Mouse (Mus musculus) kidney, postnatal 25 days (tissue): ENCODE measurements around the gene Dcdc2a.
A peak's percentile ranks its signal among the peaks of the same experiment; 100 is the strongest.

ENCODE experiments used
- DNase-seq, 2 experiments: peaks; one replicate each; pipeline ENCODE4 v3.0.0; 2021; ENCODE audit warnings: mixed read lengths in 2 of 2

Dcdc2a gene

GRCm38 (mm10) chr13:25055873-25056667 is at the start of gene Dcdc2a:
Dcdc2a (plus strand) TSS chr13:25056004.
- peak; percentile 60 to 84 for DNase-seq

- peak in 1 of 2 experiments; percentile 78 for DNase-seq
Observed at GRCm38 (mm10) chr13:25007115-25007514, 48.7 kb upstream of the Dcdc2a start.

GRCm38 (mm10) chr13:25018316-25018715 is 37.5 kb upstream of the Dcdc2a start:
- DNase-seq: peak in 1 of 2 experiments; percentile 1

DNA sequence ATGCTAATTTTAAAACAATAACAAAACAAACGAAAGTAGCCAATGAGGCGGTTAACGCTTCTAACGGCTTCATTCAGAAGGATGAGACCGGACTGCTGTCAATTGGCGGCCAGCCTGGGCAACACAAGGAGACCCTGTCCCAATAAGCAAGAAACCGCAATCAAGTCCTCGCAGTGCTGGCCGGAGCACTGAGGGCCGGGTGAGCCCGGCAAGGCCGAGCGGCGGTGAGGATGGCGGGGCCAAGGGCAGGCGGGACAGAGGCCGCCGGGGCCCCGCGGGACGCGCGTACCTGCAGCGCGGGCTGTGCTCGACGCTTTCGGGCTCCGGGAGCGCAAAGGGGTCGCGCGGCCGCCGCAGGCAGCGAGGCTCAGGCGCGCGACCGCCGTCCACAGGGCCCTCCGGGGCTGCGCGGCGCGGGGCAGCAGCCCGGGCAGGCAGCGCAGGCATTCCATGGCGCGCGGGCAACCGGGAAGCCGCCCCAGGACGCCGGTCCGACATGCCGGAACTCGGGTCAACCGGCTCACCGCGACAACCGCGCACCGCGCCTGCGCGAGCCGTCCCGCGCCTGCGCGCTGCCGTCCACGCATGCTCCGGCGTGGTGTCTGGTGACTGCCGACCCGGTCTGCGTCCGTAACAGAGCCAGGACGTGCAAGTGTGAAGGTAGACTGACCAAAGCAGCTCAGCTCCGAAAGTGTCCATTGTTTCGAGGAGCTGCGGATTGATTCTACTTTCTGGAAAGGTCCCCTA is 35.8 kb upstream of the Dcdc2a start, which contains the start of gene Mrs2:
Gene Mrs2 (minus strand): TSS at position 587 of the 747 bp plus-strand sequence.
- peak; percentile 86 to 95 for DNase-seq

- peak in 1 of 2 experiments; percentile 5 for DNase-seq
Observed at GRCm38 (mm10) chr13:25020540-25020892, 35.3 kb upstream of the Dcdc2a start.

GRCm38 (mm10) chr13:25022386-25022785 is 33.4 kb upstream of the Dcdc2a start:
- DNase-seq: peak in 1 of 2 experiments; percentile 0

DNA sequence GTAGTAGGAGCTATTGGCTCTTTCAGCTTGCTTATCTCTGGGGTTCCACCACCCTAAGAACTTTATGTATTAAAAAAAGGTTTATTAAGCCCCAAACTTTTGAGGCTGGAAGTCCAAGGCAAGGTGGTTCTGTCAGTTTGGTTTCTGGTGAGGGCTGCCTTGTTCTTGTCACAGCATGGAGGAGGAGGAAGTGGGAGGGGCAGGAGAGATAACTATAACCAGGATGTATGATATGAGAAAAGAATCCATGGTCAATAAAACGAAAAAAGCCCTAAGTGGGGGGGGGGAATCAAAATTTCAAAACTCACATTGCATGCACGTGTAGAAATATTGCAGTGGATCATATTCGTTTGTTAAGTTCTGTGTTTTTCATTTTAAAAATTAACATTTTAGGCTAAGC is 32.7 kb upstream of the Dcdc2a start:
- DNase-seq: no peak

DNA sequence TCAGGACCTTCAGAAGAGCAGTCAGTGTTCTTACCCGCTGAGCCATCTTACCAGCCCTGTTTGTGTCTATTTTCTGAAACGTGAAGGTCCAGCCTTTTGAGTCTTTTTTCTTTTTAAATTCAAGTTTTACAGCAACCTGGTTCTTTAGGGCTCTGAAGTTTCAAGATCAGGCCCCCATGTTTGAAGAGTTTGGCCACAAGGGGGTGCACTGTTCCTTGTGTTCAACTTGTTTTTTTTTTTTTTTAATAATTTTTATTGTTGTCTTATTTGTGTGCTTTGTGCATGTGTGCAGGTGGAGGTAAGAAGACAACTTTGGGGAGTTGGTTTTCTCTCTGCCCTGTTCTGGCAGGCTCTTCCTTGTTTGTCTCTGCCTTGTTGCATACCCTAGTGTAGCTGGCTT is 31.1 kb upstream of the Dcdc2a start:
- peak; percentile 57 to 84 for DNase-seq

DNA sequence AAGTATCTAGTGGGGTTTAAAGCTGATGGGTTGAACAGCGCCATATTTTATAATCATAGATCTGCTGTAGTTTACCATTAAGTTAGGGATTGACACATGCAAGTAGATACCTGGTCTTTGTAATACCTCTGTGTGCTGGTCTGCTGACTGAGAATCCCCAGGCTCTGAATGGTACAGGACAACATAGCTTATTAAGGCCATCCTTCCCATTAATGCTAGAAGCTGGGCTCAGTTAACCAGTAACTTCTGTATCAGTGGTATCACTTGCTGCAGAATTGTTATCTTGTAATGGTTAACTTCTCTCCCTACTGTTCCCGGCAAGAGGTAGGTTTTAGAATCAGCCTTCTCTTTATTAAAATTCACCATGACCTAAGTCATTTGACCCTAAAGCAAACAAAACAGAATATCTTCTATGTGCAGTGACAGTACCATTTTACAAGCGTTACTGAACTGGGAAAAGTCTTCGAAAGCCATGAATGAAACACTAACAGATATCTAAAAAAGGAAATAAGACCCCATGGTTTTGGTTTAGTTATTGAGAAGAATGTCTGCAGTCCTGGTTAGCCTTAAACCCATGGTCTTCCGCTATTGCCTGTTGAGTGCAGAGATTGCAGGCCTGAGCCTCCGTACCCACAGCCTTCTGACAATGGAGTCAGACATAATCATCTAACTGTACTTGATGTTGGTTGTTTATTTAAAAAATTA is 29.2 kb upstream of the Dcdc2a start:
- no peak for DNase-seq

DNA sequence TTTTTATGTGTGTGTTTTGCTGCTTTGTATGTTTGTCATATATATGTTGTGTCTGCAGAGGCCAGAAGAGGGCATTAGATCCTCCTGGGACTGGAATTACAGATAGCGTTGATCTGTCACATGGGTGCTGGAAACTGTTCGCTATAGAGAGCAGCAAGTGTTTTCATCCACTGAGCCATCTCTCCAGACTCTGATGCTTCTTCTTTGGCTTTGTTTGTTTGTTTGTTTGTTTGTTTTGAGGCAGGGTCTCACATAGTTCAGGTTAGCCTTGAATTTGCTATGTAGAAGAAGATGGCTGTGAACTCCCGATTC is 28.7 kb upstream of the Dcdc2a start:
- DNase-seq: no peak

DNA sequence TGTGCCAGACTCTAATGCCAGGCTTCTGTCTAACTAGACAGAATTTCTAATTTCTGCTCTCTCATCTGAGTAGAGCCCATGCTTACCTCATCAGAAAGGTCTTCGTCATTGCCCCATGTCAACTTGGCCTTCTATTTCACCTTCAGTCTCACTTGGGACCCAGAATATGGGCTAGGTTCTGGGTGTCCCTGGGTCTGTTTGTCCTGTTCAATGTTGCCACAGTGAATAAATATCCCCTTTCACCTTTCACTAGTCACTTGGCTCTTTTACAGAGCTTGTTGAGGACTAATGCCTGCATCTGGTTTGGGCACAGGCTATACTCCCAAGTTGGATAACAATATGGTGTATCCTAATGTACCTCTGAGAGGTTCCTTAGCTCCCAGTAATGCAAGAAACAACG is 16.3 kb upstream of the Dcdc2a start:
- DNase-seq: no peak

GRCm38 (mm10) chr13:25052671-25053070 is 3.1 kb upstream of the Dcdc2a start:
- DNase-seq: no peak

DNA sequence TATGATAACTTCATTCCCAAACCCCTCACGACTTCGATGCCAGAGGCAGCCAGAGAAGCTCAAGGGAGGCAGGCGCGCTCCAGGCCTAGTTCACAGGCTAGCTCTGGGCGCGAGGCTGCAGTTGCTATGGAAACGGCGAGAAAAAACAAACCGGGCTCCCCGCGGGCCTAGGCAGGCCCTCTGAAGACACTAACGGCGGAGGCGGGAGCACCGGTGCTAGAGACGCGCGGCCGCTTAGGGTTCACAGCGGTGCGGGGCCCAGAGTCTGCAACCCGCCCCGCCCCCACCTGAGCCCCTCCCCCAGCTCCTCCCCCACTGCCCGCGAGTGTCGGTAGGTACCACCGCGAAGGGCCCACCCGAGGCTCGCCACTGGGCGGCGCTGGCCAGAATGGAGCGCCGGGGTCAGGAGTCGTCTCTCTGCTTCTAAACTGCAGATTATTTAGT is 671 bp upstream of the Dcdc2a start:
- peak; percentile 72 to 85 for DNase-seq

- no peak for DNase-seq
Observed at GRCm38 (mm10) chr13:25066659-25067058, 10.9 kb downstream of the Dcdc2a start.

GRCm38 (mm10) chr13:25067183-25067582 is 11.4 kb downstream of the Dcdc2a start:
- no peak for DNase-seq

- DNase-seq: no peak
Observed at GRCm38 (mm10) chr13:25069765-25070164, 14.0 kb downstream of the Dcdc2a start.

DNA sequence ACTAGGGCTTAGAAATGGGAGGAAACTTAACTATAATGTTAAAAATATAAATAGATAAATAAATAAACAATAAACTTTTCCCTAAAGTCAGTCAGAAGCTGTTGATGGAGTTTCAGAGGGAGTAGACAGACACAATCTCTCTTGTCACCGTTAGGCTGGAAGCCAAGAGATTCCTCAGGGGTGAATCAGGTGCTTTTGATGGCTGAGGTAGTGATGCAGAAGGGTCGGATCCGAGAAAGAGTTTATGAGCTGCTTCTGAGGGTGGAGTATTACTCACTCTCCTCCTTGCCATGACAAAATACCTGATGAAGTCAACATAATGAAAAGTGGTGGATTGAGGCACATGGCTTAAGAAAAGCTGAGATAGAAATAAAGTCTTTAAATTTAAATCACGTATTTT is 15.0 kb downstream of the Dcdc2a start:
- DNase-seq: no peak

GRCm38 (mm10) chr13:25077262-25077661 is 21.5 kb downstream of the Dcdc2a start:
- no peak for DNase-seq

DNA sequence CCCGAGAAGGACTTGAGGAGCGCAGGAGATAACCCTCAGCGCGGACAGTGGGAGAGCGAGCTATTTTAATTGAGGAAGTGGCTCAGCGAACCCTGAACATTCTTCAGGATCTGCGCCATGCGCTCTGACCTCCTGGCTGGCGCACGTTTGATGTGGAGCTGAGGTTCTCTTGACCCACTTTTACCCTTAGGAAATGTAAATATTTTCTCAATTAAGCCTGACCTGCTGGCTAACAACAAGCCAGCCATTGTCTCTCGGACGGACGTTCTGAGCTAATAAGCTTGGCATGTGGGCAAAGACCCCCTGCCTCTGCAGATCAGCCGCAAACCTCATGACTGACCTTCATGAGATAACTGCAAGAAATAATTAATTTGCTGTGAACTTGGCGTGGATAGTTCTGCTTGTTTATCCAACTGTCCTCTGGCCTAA is 27.4 kb downstream of the Dcdc2a start:
- peak; percentile 59 to 70 for DNase-seq

GRCm38 (mm10) chr13:25085147-25085546 is 29.3 kb downstream of the Dcdc2a start:
- DNase-seq: no peak

DNA sequence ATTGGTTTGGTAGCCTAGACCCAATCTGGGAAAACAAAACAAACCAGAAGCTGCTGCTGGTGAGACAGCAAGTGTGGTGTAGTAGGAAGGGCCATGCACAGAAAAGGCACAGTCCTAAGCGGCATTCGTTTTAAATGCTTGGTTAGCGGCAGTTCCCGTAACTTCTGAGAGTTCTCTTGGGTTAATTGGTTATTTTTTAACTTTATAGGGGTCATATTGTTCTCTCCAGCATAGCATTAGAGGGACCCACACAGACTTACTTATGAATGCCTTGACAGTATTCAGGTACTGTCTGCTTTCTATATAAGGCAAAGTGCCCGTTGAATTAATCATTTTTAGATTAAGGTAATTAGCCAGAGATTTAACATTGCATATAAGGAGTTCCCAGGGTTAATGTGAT is 35.5 kb downstream of the Dcdc2a start:
- DNase-seq: peak; percentile 48 to 56

GRCm38 (mm10) chr13:25093776-25094175 is 38.0 kb downstream of the Dcdc2a start:
- DNase-seq: peak; percentile 25 to 66

- peak; percentile 62 to 83 for DNase-seq
Observed at GRCm38 (mm10) chr13:25094381-25094780, 38.6 kb downstream of the Dcdc2a start.
